Mouse (Mus musculus): Measurements from ENCODE around the gene Prdm12.

DNA sequence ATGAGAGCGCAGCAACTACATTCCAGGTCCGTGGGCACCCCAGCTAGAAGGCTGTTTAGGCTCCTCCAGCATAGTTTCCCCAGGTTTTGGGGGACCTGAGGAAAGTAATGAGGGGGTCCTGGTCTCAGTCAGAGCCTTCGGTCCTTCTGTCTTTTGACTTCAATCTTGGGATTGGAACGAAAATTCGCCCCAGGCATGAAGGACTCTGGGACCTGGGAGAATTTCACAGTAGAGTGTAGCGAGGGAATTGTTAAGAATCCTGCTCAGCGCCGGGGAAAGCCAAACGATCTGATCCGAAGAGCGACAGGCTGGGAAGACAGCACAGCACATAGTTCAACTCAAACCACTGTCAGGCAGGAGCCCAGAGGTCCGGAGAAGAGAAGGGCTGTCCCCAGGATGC lies 2.5 kb upstream of the Prdm12 start:
- no peak for TF ChIP-seq CTCF (IDR thresholded peaks at IDR 0.05; ENCODE audit: borderline replicate concordance, insufficient read depth, low read length)
- no peak for TF ChIP-seq POLR2A (IDR thresholded peaks at IDR 0.05; ENCODE audit: low read depth, low read length)
